Mouse (Mus musculus): ENCODE measurements at regions not wholly inside any gene's neighbourhood (a gene's known extent, or its start where the extent isn't known, plus 50 kb on each side); places are given as distances from the start of the nearest gene placed in this dataset.

- TF ChIP-seq MYOG (IDR thresholded peaks at IDR 0.05; ENCODE audit: control insufficient read depth in 1 of 3, insufficient read depth in 1 of 3, insufficient read length in 2 of 3, low read depth in 2 of 3) (no peak), POLR2A (IDR thresholded peaks at IDR 0.05; ENCODE audit: insufficient read length, low read depth) (no peak), E2F4 (IDR thresholded peaks at IDR 0.05; ENCODE audit: insufficient read depth) (no peak), REST (IDR thresholded peaks at IDR 0.05; ENCODE audit: insufficient read depth, insufficient read length) (no peak)
Measured at GRCm38 (mm10) chr4:89438665-89439064, 127.8 kb upstream of the Cdkn2b start.

Measured in myocyte (in vitro differentiated cells).